Mouse (Mus musculus): ENCODE results near the gene Rere. TPM values are rescaled to one million over a fixed set of nuclear protein-coding genes. Genes with fewer than 3 reads are reported as not detected.

Gene Rere
- polyA plus RNA-seq, 1 experiment from 2014 or later, result 29.0 TPM

Other genes with a start within 250 kb of the Rere start
- 0.26 and 0.34 TPM in 2 replicates for gene Gpr157, start 194.3 kb upstream of the Rere start, polyA plus RNA-seq (2015; fragmentation: Nextera tagmentation; extraction: Ambion mirVana)
- 2.1 and 2.9 TPM in 2 replicates for gene Slc2a5, start 162.4 kb upstream of the Rere start, polyA plus RNA-seq (2015; fragmentation: Nextera tagmentation; extraction: Ambion mirVana)
- gene Slc2a7, start 132.7 kb upstream of the Rere start, polyA plus RNA-seq (2015; fragmentation: Nextera tagmentation; extraction: Ambion mirVana), result not detected in 2 replicates
- not detected in 2 replicates for gene Car6, start 80.3 kb upstream of the Rere start, polyA plus RNA-seq (2015; fragmentation: Nextera tagmentation; extraction: Ambion mirVana)
- gene Eno1, start 44.9 kb upstream of the Rere start, polyA plus RNA-seq (2015; fragmentation: Nextera tagmentation; extraction: Ambion mirVana), result 1,096 and 1,142 TPM in 2 replicates